Mouse (Mus musculus) hindbrain, embryonic 14.5 days (tissue): ENCODE results near the gene Gm20431. TPM values are rescaled to one million over a fixed set of nuclear protein-coding genes. Genes with fewer than 3 reads are reported as not detected.
A peak's percentile ranks its signal among the peaks of the same experiment; 100 is the strongest.

Experiments
- ATAC-seq: fragments of 200-750 bp; cut with Nextera tagmentation; 2 replicates; pipeline ENCODE4 v1.8.0; 2017; ENCODE audit warnings: moderate number of reproducible peaks, mild to moderate bottlenecking, moderate TSS enrichment, moderate library complexity; ENCODE audit not compliant: low FRiP score
- DNase-seq: peaks from one replicate; pipeline ENCODE4 v3.0.0-alpha.2; 2015; ENCODE audit warnings: low spot score
- H3K27ac ChIP-seq: fragments of 300-500 bp; sonication (generic); 2 replicates; pipeline ENCODE4 v1.5.1; 2014; ENCODE audit warnings: mild to moderate bottlenecking, moderate library complexity
- H3K27me3 ChIP-seq: fragments of 300-500 bp; sonication (generic); 2 replicates; pipeline ENCODE4 v1.6.1; 2014; ENCODE audit warnings: mild to moderate bottlenecking, low read length, mixed read lengths; ENCODE audit not compliant: control insufficient read depth, insufficient read depth
- H3K36me3 ChIP-seq: fragments of 300-500 bp; sonication (generic); replicated peaks from 2 replicates; pipeline ENCODE4 v1.6.1; 2014; ENCODE audit not compliant: control insufficient read depth, insufficient read depth
- H3K4me1 ChIP-seq: fragments of 300-500 bp; sonication (generic); replicated peaks from 2 replicates; pipeline ENCODE4 v1.6.1; 2014; ENCODE audit warnings: antibody characterized with exemption, low read length, mixed read lengths; ENCODE audit not compliant: control insufficient read depth, insufficient read depth
- H3K4me2 ChIP-seq: fragments of 300-500 bp; sonication (generic); replicated peaks from 2 replicates; pipeline ENCODE4 v1.6.1; 2014; ENCODE audit warnings: mild to moderate bottlenecking, moderate library complexity
- H3K4me3 ChIP-seq: fragments of 300-500 bp; sonication (generic); replicated peaks from 2 replicates; pipeline ENCODE4 v1.5.1; 2014; ENCODE audit warnings: mild to moderate bottlenecking, low read length
- H3K9ac ChIP-seq: fragments of 300-500 bp; sonication (generic); 2 replicates; pipeline ENCODE4 v1.6.1; 2014
- H3K9me3 ChIP-seq: fragments of 300-500 bp; sonication (generic); 2 replicates; pipeline ENCODE4 v1.6.1; 2016; ENCODE audit warnings: low read length; ENCODE audit not compliant: control insufficient read depth
- WGBS: fragments of 180-500 bp; shearing (Covaris S2); extraction: QIAGEN DNeasy Blood & Tissue Kit; methylation state at CpG from one replicate; pipeline ENCODE4 v1.1.7; 2014; 5-methylcytosine and 5-hydroxymethylcytosine counted together
- polyA plus RNA-seq: library from polyadenylated mRNA; unstranded; fragments of >200 nt; fragmentation: Nextera tagmentation; extraction: Ambion mirVana; gene quantifications from 2 replicates; pipeline ENCODE4 v1.2.1, GENCODE M21; 2014

Gene Gm20431
- 15.5 and 19.8 TPM in 2 replicates for polyA plus RNA-seq

- Histone ChIP-seq H3K27ac (peak within 1 kb of the TSS; percentile 74), H3K9me3 (no peaks in the 10 kb centered on the region), H3K9ac (peak within 1 kb of the TSS; percentile 88), H3K4me2 (peak within 1 kb of the TSS; percentile 99), H3K36me3 (no peaks in the 10 kb centered on the region), H3K4me1 (peaks cover 16% of the 10 kb centered on the region), H3K4me3 (peak within 1 kb of the TSS; percentile 94), H3K27me3 (0 out of 2 replicates have a peak, but pooled peaks cover 3% of the 10 kb centered on the region)
- WGBS, result under 1% methylated on average over 84 of the region's 110 CpGs
- ATAC-seq, result peak; percentile 94
- DNase-seq, result peak; percentile 95
Measured at GRCm38 (mm10) chr2:167661270-167662203, at the start of gene Gm20431. Gene Gm20431, minus strand, starts transcription at chr2:167661496.

DNA sequence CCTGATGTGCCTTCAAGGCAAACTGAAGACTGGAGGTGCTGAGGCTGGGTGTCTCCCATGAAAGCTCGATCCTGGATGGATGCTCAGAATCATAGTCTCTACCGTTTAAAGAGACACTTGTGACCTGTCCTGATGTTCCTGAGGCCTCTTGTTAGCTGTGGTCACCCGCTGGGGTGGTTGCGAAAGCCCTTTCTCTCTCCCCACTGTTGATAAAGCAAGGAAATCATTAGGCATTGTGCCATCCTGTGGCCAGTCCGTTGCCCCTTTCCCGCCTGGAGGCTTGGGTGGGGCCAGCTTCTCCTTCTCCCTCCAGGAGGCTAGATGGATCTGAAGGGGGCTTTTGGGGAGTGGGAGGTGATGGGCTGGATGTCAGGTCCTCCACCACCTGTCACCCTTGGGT is 49.3 kb upstream of the Gm20431 start:
- ATAC-seq (no peak), DNase-seq (no peak)
- H3K36me3 ChIP-seq, result no peaks in the 10 kb centered on the region
- 58% methylated on average over 6 of the region's 6 CpGs for WGBS
- no peak overlapping the region for H3K4me3 ChIP-seq
- no peak overlapping the region for H3K4me2 ChIP-seq
- H3K27ac ChIP-seq, result no peak overlapping the region
- H3K4me1 ChIP-seq, result no peaks in the 10 kb centered on the region
- no peak overlapping the region for H3K9ac ChIP-seq
- no peaks in the 10 kb centered on the region for H3K27me3 ChIP-seq
- no peaks in the 10 kb centered on the region for H3K9me3 ChIP-seq

DNA sequence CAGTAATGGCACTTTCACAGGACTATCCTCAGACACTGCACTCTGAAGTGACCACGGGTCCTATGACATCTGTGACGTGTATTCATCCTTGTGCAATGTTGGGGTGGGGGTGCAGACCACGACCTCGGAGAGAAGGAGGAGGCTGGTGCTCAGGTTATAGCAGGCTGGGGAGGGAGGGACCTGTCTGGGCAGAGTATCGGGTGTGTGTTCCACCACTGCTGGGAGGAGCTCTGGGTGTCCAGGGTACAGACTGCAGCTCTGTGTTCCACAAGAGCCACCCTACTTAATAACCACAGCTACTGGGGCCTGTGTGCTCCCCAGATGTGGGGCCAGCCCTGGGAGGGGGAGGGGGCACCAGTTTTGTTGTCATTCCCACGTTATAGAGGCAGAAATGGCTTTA is 48.7 kb upstream of the Gm20431 start:
- no peak for ATAC-seq
- Histone ChIP-seq H3K27me3 (no peaks in the 10 kb centered on the region), H3K4me3 (no peak overlapping the region), H3K4me1 (no peaks in the 10 kb centered on the region), H3K4me2 (no peak overlapping the region), H3K27ac (no peak overlapping the region), H3K36me3 (no peaks in the 10 kb centered on the region), H3K9ac (no peak overlapping the region), H3K9me3 (no peaks in the 10 kb centered on the region)
- no peak for DNase-seq
- WGBS, result 72% methylated on average over 6 of the region's 6 CpGs

GRCm38 (mm10) chr2:167708373-167708772 is 47.1 kb upstream of the Gm20431 start:
- Histone ChIP-seq H3K9me3 (no peaks in the 10 kb centered on the region), H3K9ac (no peak overlapping the region), H3K4me3 (no peak overlapping the region), H3K4me2 (no peak overlapping the region), H3K36me3 (no peaks in the 10 kb centered on the region), H3K4me1 (no peaks in the 10 kb centered on the region), H3K27ac (no peak overlapping the region), H3K27me3 (no peaks in the 10 kb centered on the region)
- no peak for DNase-seq
- WGBS, result 69% methylated on average over 15 of the region's 15 CpGs
- ATAC-seq, result no peak

- ATAC-seq (no peak), DNase-seq (no peak)
- Histone ChIP-seq H3K9ac (no peak overlapping the region), H3K4me3 (no peak overlapping the region), H3K4me1 (no peaks in the 10 kb centered on the region), H3K27me3 (no peaks in the 10 kb centered on the region), H3K36me3 (no peaks in the 10 kb centered on the region), H3K9me3 (no peaks in the 10 kb centered on the region), H3K4me2 (no peak overlapping the region), H3K27ac (no peak overlapping the region)
- 71% methylated on average over 11 of the region's 11 CpGs for WGBS
Measured at GRCm38 (mm10) chr2:167706183-167706939, 45.1 kb upstream of the Gm20431 start.

- Histone ChIP-seq H3K27ac (no peak overlapping the region), H3K4me3 (no peak overlapping the region), H3K9ac (no peak overlapping the region), H3K4me2 (no peak overlapping the region), H3K9me3 (no peaks in the 10 kb centered on the region), H3K27me3 (no peaks in the 10 kb centered on the region), H3K4me1 (no peaks in the 10 kb centered on the region), H3K36me3 (no peaks in the 10 kb centered on the region)
- 87% methylated on average over 4 of the region's 4 CpGs for WGBS
- DNase-seq, result no peak
- no peak for ATAC-seq
Measured at GRCm38 (mm10) chr2:167704409-167704808, 43.1 kb upstream of the Gm20431 start.

- no peaks in the 10 kb centered on the region for H3K27me3 ChIP-seq
- no peaks in the 10 kb centered on the region for H3K4me1 ChIP-seq
- no peaks in the 10 kb centered on the region for H3K9me3 ChIP-seq
- H3K4me2 ChIP-seq, result no peak overlapping the region
- H3K27ac ChIP-seq, result no peak overlapping the region
- WGBS, result 80% methylated on average over 6 of the region's 6 CpGs
- H3K9ac ChIP-seq, result no peak overlapping the region
- no peaks in the 10 kb centered on the region for H3K36me3 ChIP-seq
- DNase-seq, result no peak
- no peak overlapping the region for H3K4me3 ChIP-seq
- ATAC-seq, result no peak
Measured at GRCm38 (mm10) chr2:167702126-167702525, 40.8 kb upstream of the Gm20431 start.

GRCm38 (mm10) chr2:167701472-167701871 is 40.2 kb upstream of the Gm20431 start:
- Histone ChIP-seq H3K4me2 (no peak overlapping the region), H3K4me3 (no peak overlapping the region), H3K9me3 (no peaks in the 10 kb centered on the region), H3K27me3 (no peaks in the 10 kb centered on the region), H3K27ac (no peak overlapping the region), H3K4me1 (no peaks in the 10 kb centered on the region), H3K9ac (no peak overlapping the region), H3K36me3 (no peaks in the 10 kb centered on the region)
- 72% methylated on average over 5 of the region's 5 CpGs for WGBS
- DNase-seq (no peak), ATAC-seq (no peak)

GRCm38 (mm10) chr2:167700018-167700417 is 38.7 kb upstream of the Gm20431 start:
- no peaks in the 10 kb centered on the region for H3K9me3 ChIP-seq
- WGBS, result 78% methylated on average over 5 of the region's 5 CpGs

More at GRCm38 (mm10) chr2:167700018-167700417, 38.7 kb upstream of the Gm20431 start:
- Histone ChIP-seq H3K27me3 (no peaks in the 10 kb centered on the region), H3K4me1 (no peaks in the 10 kb centered on the region), H3K27ac (no peak overlapping the region), H3K4me2 (no peak overlapping the region), H3K9ac (no peak overlapping the region), H3K4me3 (no peak overlapping the region), H3K36me3 (no peaks in the 10 kb centered on the region)
- ATAC-seq, result no peak
- no peak for DNase-seq
